Mouse (Mus musculus): ENCODE data around the gene Pknox1. TPM values are rescaled to one million over a fixed set of nuclear protein-coding genes. Genes with fewer than 3 reads are reported as not detected.

Pknox1 gene
- polyA plus RNA-seq, 1 experiment from 2014 or later, result 19.1 TPM

- 90% methylated on average over 11 of the region's 11 CpGs for WGBS
- Histone ChIP-seq H3K4me3 (no peak overlapping the region), H3K9me3 (no peaks in the 10 kb centered on the region), H3K27ac (no peak overlapping the region), H3K4me1 (peaks cover 23% of the 10 kb centered on the region), H3K27me3 (ENCODE audit: poor library complexity, severe bottlenecking) (no peaks in the 10 kb centered on the region), H3K36me3 (replicated peaks) (no peaks in the 10 kb centered on the region)
- no peak for DNase-seq (ENCODE audit: extremely low spot score, low spot score)
Measured at GRCm38 (mm10) chr17:31559021-31559789, 5.3 kb upstream of the Pknox1 start.

- Histone ChIP-seq H3K4me1 (peaks cover 35% of the 10 kb centered on the region), H3K27ac (peak overlapping the region; percentile 97), H3K36me3 (replicated peaks) (peaks cover 9% of the 10 kb centered on the region), H3K27me3 (ENCODE audit: poor library complexity, severe bottlenecking) (no peaks in the 10 kb centered on the region), H3K9me3 (no peaks in the 10 kb centered on the region), H3K4me3 (peak overlapping the region; percentile 81)
- 31% methylated on average over 12 of the region's 12 CpGs for WGBS
- peak; percentile 47 for DNase-seq (ENCODE audit: extremely low spot score, low spot score)
Measured at GRCm38 (mm10) chr17:31563632-31564014, 911 bp upstream of the Pknox1 start.

- Histone ChIP-seq H3K4me1 (peaks cover 35% of the 10 kb centered on the region), H3K4me3 (peak overlapping the region; percentile 81), H3K9me3 (no peaks in the 10 kb centered on the region), H3K27me3 (ENCODE audit: poor library complexity, severe bottlenecking) (no peaks in the 10 kb centered on the region), H3K36me3 (replicated peaks) (peaks cover 9% of the 10 kb centered on the region), H3K27ac (peak overlapping the region; percentile 97)
- DNase-seq (ENCODE audit: extremely low spot score, low spot score), result no peak
- 0% methylated on average over 37 of the region's 44 CpGs for WGBS
Measured at GRCm38 (mm10) chr17:31564858-31565140, 265 bp downstream of the Pknox1 start.

- peak; percentile 75 for DNase-seq (ENCODE audit: extremely low spot score, low spot score)
- Histone ChIP-seq H3K9me3 (no peaks in the 10 kb centered on the region), H3K36me3 (replicated peaks) (peaks cover 9% of the 10 kb centered on the region), H3K27me3 (ENCODE audit: poor library complexity, severe bottlenecking) (no peaks in the 10 kb centered on the region), H3K27ac (peak overlapping the region; percentile 97), H3K4me3 (peak overlapping the region; percentile 81), H3K4me1 (peaks cover 35% of the 10 kb centered on the region)
- WGBS, result under 1% methylated on average over 86 of the region's 88 CpGs
Measured at GRCm38 (mm10) chr17:31565141-31566056, 865 bp downstream of the Pknox1 start.

GRCm38 (mm10) chr17:31566276-31566675 lies 1.7 kb downstream of the Pknox1 start:
- H3K9me3 ChIP-seq, result no peaks in the 10 kb centered on the region
- peak overlapping the region; percentile 81 for H3K4me3 ChIP-seq
- 83% methylated on average over 6 of the region's 6 CpGs for WGBS
- H3K36me3 ChIP-seq (replicated peaks), result peaks cover 9% of the 10 kb centered on the region
- peak overlapping the region; percentile 97 for H3K27ac ChIP-seq
- peaks cover 35% of the 10 kb centered on the region for H3K4me1 ChIP-seq
- no peak for DNase-seq (ENCODE audit: extremely low spot score, low spot score)
- H3K27me3 ChIP-seq (ENCODE audit: poor library complexity, severe bottlenecking), result no peaks in the 10 kb centered on the region

GRCm38 (mm10) chr17:31569756-31570155 lies 5.2 kb downstream of the Pknox1 start:
- H3K27ac ChIP-seq, result no peak overlapping the region
- H3K4me3 ChIP-seq, result no peak overlapping the region
- DNase-seq (ENCODE audit: extremely low spot score, low spot score), result no peak
- H3K27me3 ChIP-seq (ENCODE audit: poor library complexity, severe bottlenecking), result no peaks in the 10 kb centered on the region
- WGBS, result 96% methylated on average over 1 of the region's 1 CpGs
- H3K9me3 ChIP-seq, result no peaks in the 10 kb centered on the region
- peaks cover 27% of the 10 kb centered on the region for H3K4me1 ChIP-seq
- H3K36me3 ChIP-seq (replicated peaks), result peaks cover 9% of the 10 kb centered on the region

- H3K27ac ChIP-seq, result no peak overlapping the region
- H3K9me3 ChIP-seq, result no peaks in the 10 kb centered on the region
- peaks cover 27% of the 10 kb centered on the region for H3K4me1 ChIP-seq
- H3K27me3 ChIP-seq (ENCODE audit: poor library complexity, severe bottlenecking), result no peaks in the 10 kb centered on the region
- peaks cover 9% of the 10 kb centered on the region for H3K36me3 ChIP-seq (replicated peaks)
- WGBS, result 93% methylated on average over 9 of the region's 9 CpGs
- no peak overlapping the region for H3K4me3 ChIP-seq
- DNase-seq (ENCODE audit: extremely low spot score, low spot score), result peak; percentile 34
Measured at GRCm38 (mm10) chr17:31570321-31570925, 5.9 kb downstream of the Pknox1 start.

- no peaks in the 10 kb centered on the region for H3K27me3 ChIP-seq (ENCODE audit: poor library complexity, severe bottlenecking)
- H3K9me3 ChIP-seq, result no peaks in the 10 kb centered on the region
- H3K27ac ChIP-seq, result no peak overlapping the region
- DNase-seq (ENCODE audit: extremely low spot score, low spot score), result no peak
- WGBS, result 95% methylated on average over 5 of the region's 5 CpGs
- peaks cover 16% of the 10 kb centered on the region for H3K4me1 ChIP-seq
- H3K36me3 ChIP-seq (replicated peaks), result peaks cover 9% of the 10 kb centered on the region
- H3K4me3 ChIP-seq, result no peak overlapping the region
Measured at GRCm38 (mm10) chr17:31571689-31572088, 7.2 kb downstream of the Pknox1 start.

- Histone ChIP-seq H3K4me1 (no peaks in the 10 kb centered on the region), H3K9me3 (no peaks in the 10 kb centered on the region), H3K36me3 (replicated peaks) (no peaks in the 10 kb centered on the region), H3K27me3 (ENCODE audit: poor library complexity, severe bottlenecking) (no peaks in the 10 kb centered on the region), H3K27ac (no peak overlapping the region), H3K4me3 (no peak overlapping the region)
- no peak for DNase-seq (ENCODE audit: extremely low spot score, low spot score)
- WGBS, result 89% methylated on average over 7 of the region's 7 CpGs
Measured at GRCm38 (mm10) chr17:31574662-31575061, 10.1 kb downstream of the Pknox1 start.

GRCm38 (mm10) chr17:31576394-31577175 lies 12.1 kb downstream of the Pknox1 start:
- 89% methylated on average over 10 of the region's 10 CpGs for WGBS
- no peaks in the 10 kb centered on the region for H3K36me3 ChIP-seq (replicated peaks)

GRCm38 (mm10) chr17:31580344-31580743 lies 15.8 kb downstream of the Pknox1 start:
- Histone ChIP-seq H3K4me3 (no peak overlapping the region), H3K9me3 (no peaks in the 10 kb centered on the region), H3K4me1 (peaks cover 22% of the 10 kb centered on the region), H3K27ac (no peak overlapping the region), H3K36me3 (replicated peaks) (no peaks in the 10 kb centered on the region; the same call in 1 of the 2 replicates), H3K27me3 (ENCODE audit: poor library complexity, severe bottlenecking) (no peaks in the 10 kb centered on the region)
- no peak for DNase-seq (ENCODE audit: extremely low spot score, low spot score)
- 65% methylated on average over 3 of the region's 3 CpGs for WGBS

More at GRCm38 (mm10) chr17:31576394-31577175, 12.1 kb downstream of the Pknox1 start:
- H3K4me3 ChIP-seq, result no peak overlapping the region
- no peaks in the 10 kb centered on the region for H3K9me3 ChIP-seq
- H3K27ac ChIP-seq, result no peak overlapping the region
- H3K4me1 ChIP-seq, result peaks cover 14% of the 10 kb centered on the region
- H3K27me3 ChIP-seq (ENCODE audit: poor library complexity, severe bottlenecking), result no peaks in the 10 kb centered on the region
- no peak for DNase-seq (ENCODE audit: extremely low spot score, low spot score)

GRCm38 (mm10) chr17:31583185-31583584 lies 18.7 kb downstream of the Pknox1 start:
- H3K4me3 ChIP-seq, result no peak overlapping the region
- no peaks in the 10 kb centered on the region for H3K9me3 ChIP-seq
- no peaks in the 10 kb centered on the region for H3K27me3 ChIP-seq (ENCODE audit: poor library complexity, severe bottlenecking)
- 89% methylated on average over 3 of the region's 3 CpGs for WGBS
- peaks cover 3% of the 10 kb centered on the region; the same call in 1 of the 2 replicates for H3K36me3 ChIP-seq (replicated peaks)
- no peak overlapping the region for H3K27ac ChIP-seq
- peaks cover 22% of the 10 kb centered on the region for H3K4me1 ChIP-seq
- no peak for DNase-seq (ENCODE audit: extremely low spot score, low spot score)
